Mouse (Mus musculus): Measurements from ENCODE around the gene Pla2g3. TPM values are rescaled to one million over a fixed set of nuclear protein-coding genes. Genes with fewer than 3 reads are reported as not detected.

Pla2g3 gene
- total RNA-seq, 2 experiments from 2014 or later = not detected

DNA sequence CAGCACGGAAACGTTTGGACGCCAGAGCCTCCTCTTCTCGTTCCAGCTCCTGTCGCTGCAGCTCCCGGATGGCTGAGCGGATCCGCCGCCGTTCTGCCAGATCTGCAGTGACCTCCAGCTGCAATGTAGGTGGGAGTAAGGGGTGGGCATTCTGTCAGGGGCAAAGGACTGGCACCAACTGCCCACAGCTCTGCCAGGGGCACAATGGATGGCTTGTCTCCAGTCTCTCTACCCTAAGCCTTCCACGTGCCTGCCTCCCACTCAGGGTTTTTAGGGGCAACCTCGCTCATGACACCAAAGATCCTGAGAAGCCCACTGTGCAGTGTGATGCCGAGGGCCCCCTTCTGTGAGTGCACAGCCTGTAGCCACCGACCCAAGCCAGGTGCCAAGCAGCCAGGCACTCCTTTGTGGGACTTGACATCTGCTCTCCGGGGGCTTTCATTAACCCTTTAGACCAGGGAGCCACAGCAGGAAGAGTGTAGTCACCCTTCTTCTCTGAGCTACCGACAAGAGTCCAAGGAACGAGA is 45.4 kb downstream of the Pla2g3 start:
- no peak for ATAC-seq (replicated peaks; ENCODE audit: low FRiP score, poor library complexity, severe bottlenecking)

DNA sequence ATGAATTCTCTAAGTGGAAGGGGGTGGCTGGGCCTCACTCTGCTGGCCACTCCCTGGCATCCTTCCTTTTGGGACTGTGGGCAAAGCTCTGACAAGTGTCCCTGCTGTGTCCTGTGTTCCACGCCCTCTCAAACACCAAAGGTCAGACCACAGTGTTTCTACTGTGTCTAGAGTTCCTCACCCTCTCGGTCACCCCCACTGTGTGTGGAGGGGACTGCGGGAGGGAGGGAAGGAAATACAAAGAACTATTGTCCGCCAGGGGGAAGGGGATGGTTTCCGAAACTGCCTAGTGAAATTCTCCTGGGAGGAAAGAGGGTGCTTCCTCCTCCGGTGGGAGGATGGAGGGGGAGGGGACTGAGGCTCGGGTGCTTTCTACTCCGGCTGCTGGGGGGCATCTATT is 46.9 kb downstream of the Pla2g3 start:
- no peak for ATAC-seq (replicated peaks; ENCODE audit: low FRiP score, poor library complexity, severe bottlenecking)

DNA sequence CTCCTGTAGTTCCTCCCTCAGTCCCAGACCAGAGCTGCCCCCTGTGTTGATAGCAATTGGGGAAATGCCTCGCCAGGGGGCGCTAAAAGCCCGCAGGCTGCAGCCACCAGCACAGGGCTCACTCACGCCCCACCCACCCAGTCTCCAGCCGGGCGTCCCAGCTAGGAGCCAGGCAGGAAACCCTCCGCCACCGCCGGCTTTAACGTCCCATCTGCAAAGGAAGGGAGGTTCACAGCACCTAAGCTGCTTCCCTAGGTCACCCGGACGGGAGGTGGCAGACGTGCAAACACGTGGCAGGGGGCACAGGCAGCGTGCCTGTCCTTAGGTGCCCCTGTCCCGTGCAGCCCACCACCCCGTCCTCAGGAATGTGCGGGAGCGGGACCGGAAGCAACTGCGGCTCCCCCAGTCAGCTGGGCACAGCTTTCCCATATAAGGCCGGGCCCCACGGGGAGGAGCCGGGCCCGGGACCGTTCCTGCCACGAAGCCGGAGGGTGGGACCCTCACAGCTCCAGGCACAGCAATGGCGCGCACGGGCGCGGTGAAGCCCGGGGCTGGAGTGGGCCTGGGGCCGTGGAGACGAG is 47.4 kb downstream of the Pla2g3 start:
- ATAC-seq (replicated peaks; ENCODE audit: low FRiP score, poor library complexity, severe bottlenecking) = peak; percentile 69

GRCm38 (mm10) chr11:3536082-3536481 is 48.0 kb downstream of the Pla2g3 start:
- no peak for ATAC-seq (replicated peaks; ENCODE audit: low FRiP score, poor library complexity, severe bottlenecking)

- ATAC-seq (replicated peaks; ENCODE audit: low FRiP score, poor library complexity, severe bottlenecking) = no peak
Measured at GRCm38 (mm10) chr11:3536745-3537333, 48.8 kb downstream of the Pla2g3 start.

- no peak for ATAC-seq (replicated peaks; ENCODE audit: low FRiP score, poor library complexity, severe bottlenecking)
Measured at GRCm38 (mm10) chr11:3537711-3538110, 49.6 kb downstream of the Pla2g3 start.

GRCm38 (mm10) chr11:3538341-3538740 is 50.3 kb downstream of the Pla2g3 start:
- no peak for ATAC-seq (replicated peaks; ENCODE audit: low FRiP score, poor library complexity, severe bottlenecking)

- ATAC-seq (replicated peaks; ENCODE audit: low FRiP score, poor library complexity, severe bottlenecking) = peak; percentile 83
Measured at GRCm38 (mm10) chr11:3539111-3539825, 51.2 kb downstream of the Pla2g3 start.

GRCm38 (mm10) chr11:3539826-3540196 is 51.7 kb downstream of the Pla2g3 start:
- no peak for ATAC-seq (replicated peaks; ENCODE audit: low FRiP score, poor library complexity, severe bottlenecking)

GRCm38 (mm10) chr11:3540451-3541085 is 52.5 kb downstream of the Pla2g3 start, which contains the start of gene Smtn:
Gene Smtn, minus strand, starts transcription at chr11:3540612.
- no peak for ATAC-seq (replicated peaks; ENCODE audit: low FRiP score, poor library complexity, severe bottlenecking)

DNA sequence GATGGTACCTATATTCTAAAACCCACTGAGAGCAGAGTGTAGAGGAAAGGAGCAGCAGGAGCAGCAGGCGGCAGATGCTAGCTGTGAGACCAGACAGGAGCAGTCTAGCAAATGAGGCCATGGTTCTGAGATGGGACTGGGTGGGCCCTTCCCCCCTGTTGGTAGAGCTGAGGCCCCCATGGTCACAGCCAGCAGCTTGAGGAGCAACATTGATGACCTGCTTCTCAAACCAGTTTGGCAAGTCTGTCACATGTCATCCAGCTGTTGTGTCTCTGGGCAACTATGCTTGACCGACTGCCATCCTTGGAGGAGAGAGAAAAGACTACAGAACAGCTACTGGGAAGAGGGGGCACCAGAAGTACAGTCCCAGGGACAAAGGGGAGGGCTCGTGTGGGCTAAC is 53.8 kb downstream of the Pla2g3 start:
- no peak for ATAC-seq (replicated peaks; ENCODE audit: low FRiP score, poor library complexity, severe bottlenecking)

- no peak for ATAC-seq (replicated peaks; ENCODE audit: low FRiP score, poor library complexity, severe bottlenecking)
Measured at GRCm38 (mm10) chr11:3543001-3543400, 54.9 kb downstream of the Pla2g3 start.

DNA sequence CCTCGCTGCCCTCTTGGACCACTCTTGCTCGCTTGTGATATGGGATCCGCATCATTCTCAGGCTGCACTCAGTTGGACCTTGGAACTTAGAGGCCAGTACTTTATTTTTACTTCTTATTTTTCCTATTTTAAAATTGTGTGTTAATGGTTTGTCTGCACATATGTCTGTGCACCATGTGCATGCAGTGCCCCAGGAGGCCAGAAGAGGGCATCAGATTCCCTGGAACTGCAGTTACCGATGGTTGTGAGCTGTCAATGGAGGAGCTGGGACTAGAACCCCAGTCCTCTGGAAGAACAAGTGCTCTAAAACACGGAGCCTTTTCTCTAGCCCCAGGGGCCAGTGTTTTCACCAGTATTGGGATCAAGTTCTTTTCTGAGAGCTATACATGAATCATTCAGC is 56.3 kb downstream of the Pla2g3 start:
- no peak for ATAC-seq (replicated peaks; ENCODE audit: low FRiP score, poor library complexity, severe bottlenecking)

DNA sequence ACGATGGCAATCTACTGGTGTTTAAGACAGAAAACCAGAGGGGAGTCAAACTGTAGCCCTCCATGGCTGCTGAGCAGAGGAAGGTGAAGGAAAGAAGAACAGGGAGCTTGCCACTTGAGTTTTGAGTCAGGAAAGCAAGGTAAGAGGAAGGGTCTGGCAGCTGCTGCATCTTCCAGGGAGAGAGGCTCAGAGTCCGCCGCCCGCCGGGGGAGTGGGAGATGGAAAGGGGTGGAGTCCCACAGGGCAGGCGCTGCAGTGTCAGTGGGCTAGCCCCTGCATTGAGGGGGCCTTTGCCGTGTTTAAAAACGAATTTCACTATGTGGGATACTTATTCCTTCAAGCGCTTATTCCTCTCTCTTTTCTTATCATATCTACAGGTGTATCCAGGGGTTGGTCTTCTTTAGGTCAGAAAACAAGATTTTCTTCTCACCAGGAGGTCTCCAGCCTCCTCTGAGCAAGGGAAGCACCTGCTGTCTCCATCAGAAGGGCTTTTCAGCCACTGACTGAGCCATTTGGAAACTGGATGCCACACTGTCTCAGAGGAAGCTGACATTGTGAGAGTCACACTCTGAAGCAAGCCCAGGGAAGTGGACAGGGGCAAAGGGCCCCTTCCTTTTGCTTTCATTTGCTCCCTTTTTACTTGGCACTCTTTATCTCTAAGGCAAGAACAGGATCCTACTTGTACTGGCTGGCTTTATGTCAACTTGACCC is 57.6 kb downstream of the Pla2g3 start:
- ATAC-seq (replicated peaks; ENCODE audit: low FRiP score, poor library complexity, severe bottlenecking) = no peak

GRCm38 (mm10) chr11:3546242-3546562 is 58.1 kb downstream of the Pla2g3 start:
- no peak for ATAC-seq (replicated peaks; ENCODE audit: low FRiP score, poor library complexity, severe bottlenecking)

DNA sequence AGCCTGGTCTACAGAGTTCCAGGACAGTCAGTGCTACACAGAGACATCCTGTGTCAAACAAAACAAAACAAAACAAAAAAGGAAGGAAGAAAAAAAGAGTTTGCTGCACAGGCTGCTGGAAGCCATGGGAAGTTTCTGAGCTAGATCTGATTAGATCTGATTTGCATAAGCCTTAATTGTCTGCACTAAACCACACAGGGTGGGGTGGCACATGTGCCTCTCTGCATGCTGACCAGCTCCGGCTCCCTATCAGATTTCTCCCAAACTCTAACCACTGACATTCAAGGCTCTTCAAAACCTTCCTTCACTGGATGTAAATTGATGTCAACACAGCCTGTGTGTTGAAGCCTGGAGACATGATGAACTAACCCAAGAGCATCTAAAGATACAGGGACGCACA is 59.0 kb downstream of the Pla2g3 start:
- ATAC-seq (replicated peaks; ENCODE audit: low FRiP score, poor library complexity, severe bottlenecking) = no peak

- ATAC-seq (replicated peaks; ENCODE audit: low FRiP score, poor library complexity, severe bottlenecking) = no peak
Measured at GRCm38 (mm10) chr11:3547969-3548368, 59.9 kb downstream of the Pla2g3 start.

- no peak for ATAC-seq (replicated peaks; ENCODE audit: low FRiP score, poor library complexity, severe bottlenecking)
Measured at GRCm38 (mm10) chr11:3548564-3549295, 60.6 kb downstream of the Pla2g3 start.

Measured in erythroblast, adult 5-6 weeks (primary cell).